Mouse (Mus musculus): ENCODE data around the gene Bst2.

DNA sequence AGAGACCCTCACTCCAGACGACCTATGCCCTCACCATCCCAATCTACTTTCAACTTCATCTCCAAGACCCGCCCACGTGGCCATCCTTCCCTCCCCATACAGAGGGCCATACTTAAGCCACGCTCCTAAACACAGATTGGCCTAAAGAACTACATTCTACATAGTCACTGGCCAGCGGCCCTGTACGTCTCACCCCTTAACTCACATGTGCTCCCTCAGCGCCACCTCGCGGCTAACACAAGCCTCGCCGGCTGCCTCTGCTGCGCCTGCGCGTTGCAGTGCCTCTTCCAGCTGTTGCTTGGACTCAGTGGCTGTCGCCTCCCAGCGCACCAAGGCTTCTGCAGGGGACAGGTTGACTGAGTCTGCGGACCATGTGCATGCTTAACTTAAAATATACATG, 15.6 kb downstream of the Bst2 start:
- peak; percentile 94 for TF ChIP-seq CTCF (IDR thresholded peaks at IDR 0.05; ENCODE audit: borderline replicate concordance, insufficient read depth, low read depth, low read length)
- TF ChIP-seq POLR2A (IDR thresholded peaks at IDR 0.05; ENCODE audit: borderline replicate concordance, insufficient read depth, low read length), result no peak
